12 mouse cellular contexts compared by ENCODE assay signal in the genomic region with DNA sequence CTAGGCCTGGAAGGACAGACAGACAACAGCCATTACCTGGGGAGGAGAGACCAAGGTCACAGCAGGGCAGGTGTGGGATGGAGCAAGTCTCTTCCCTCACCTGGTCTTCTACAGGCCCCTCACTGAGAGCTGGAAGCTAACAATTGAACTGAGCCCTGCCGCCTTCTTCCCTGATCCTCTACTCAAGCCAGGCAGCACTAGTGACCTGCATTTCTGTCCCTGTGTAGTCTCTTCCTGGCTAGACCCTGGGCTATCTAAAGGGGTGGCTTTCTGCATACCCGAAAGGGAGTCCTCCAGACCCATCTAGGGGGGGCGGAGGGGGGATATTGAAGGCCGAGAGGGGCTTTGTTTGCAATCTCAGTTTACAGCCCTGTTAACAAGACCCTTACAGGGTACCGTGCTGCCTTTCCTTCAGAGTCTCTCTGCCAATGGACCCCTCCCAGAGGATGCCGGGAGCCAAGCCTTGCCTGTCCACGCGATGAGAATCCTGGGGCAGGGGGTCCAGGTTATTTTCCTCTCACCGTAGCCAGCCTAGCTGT.
A peak's percentile ranks its signal among the peaks of the same experiment; 100 is the strongest.
DNase-seq lines count a peak whose midpoint lies in the region; ATAC-seq and TF ChIP-seq lines count a peak whose summit lies in the region.
"Had no signal": no experiment of that assay in that cellular context is flagged by ENCODE, and none has a peak within 500 bp of the region (broad histone marks: within the 10 kb centered on the region; RNA-seq: fewer than 3 reads in every experiment).

No protein-coding gene starts in this region.

- peak overlapping the region; percentile 51 for H3K4me2 ChIP-seq in heart, embryonic 13.5 days
- H3K4me2 ChIP-seq in embryonic facial prominence, embryonic 11.5 days (ENCODE audit: low read depth, low read length): no peak overlapping the region
- H3K4me2 ChIP-seq in midbrain, embryonic 13.5 days (replicated peaks): peak overlapping the region; percentile 92

- WGBS in heart, embryonic 13.5 days: 49% methylated on average over 9 of the region's 9 CpGs
- 52% methylated on average over 9 of the region's 9 CpGs for WGBS in embryonic facial prominence, embryonic 11.5 days
- WGBS in hindbrain, embryonic 10.5 days: 71% methylated on average over 9 of the region's 9 CpGs
- 35% methylated on average over 9 of the region's 9 CpGs for WGBS in midbrain, embryonic 13.5 days
- WGBS in lung, adult 2 months: 77% methylated on average over 9 of the region's 9 CpGs

- H3K4me1 ChIP-seq in heart, embryonic 13.5 days: peaks cover 88% of the 10 kb centered on the region
- peaks cover 20% of the 10 kb centered on the region for H3K4me1 ChIP-seq in embryonic facial prominence, embryonic 11.5 days (ENCODE audit: control insufficient read depth, insufficient read depth, low read length)
- H3K4me1 ChIP-seq in hindbrain, embryonic 10.5 days (replicated peaks): peaks cover 84% of the 10 kb centered on the region
- peaks cover 86% of the 10 kb centered on the region for H3K4me1 ChIP-seq in midbrain, embryonic 13.5 days (replicated peaks)
- peaks cover 34% of the 10 kb centered on the region for H3K4me1 ChIP-seq in lung, adult 2 months (ENCODE audit: control insufficient read depth, insufficient read depth, low read length)

- H3K27me3 ChIP-seq in heart, embryonic 13.5 days (replicated peaks): no peaks in the 10 kb centered on the region
- no peaks in the 10 kb centered on the region for H3K27me3 ChIP-seq in embryonic facial prominence, embryonic 11.5 days (ENCODE audit: control insufficient read depth, insufficient read depth, low read length)
- H3K27me3 ChIP-seq in hindbrain, embryonic 10.5 days (ENCODE audit: insufficient read depth, poor library complexity, severe bottlenecking): no peaks in the 10 kb centered on the region
- H3K27me3 ChIP-seq in midbrain, embryonic 13.5 days: no peaks in the 10 kb centered on the region

- intact Hi-C loops in heart, postnatal 10 days (cut with DNase I): no loop called here

- ATAC-seq in heart, embryonic 13.5 days (ENCODE audit: extremely low read depth, insufficient number of reproducible peaks, low FRiP score, low TSS enrichment): no peak
- no peak for ATAC-seq in embryonic facial prominence, embryonic 11.5 days (replicated peaks; ENCODE audit: insufficient number of reproducible peaks, low FRiP score, low TSS enrichment, low read depth)
- no peak for ATAC-seq in midbrain, embryonic 13.5 days
- ATAC-seq: lung, postnatal 0 days had no signal

- no peak for TF ChIP-seq POLR2A in lung, adult 2 months (IDR thresholded peaks at IDR 0.05; ENCODE audit: borderline replicate concordance, extremely low read depth, low read depth, low read length)

- peak overlapping the region; percentile 53 for H3K9ac ChIP-seq in heart, embryonic 13.5 days
- H3K9ac ChIP-seq in embryonic facial prominence, embryonic 11.5 days (replicated peaks; ENCODE audit: low read length): no peak overlapping the region; the same call in 1 of the 2 replicates
- H3K9ac ChIP-seq in midbrain, embryonic 13.5 days (replicated peaks): peak overlapping the region; percentile 66

- H3K27ac ChIP-seq in heart, embryonic 13.5 days (replicated peaks): peak overlapping the region; percentile 69
- peak overlapping the region; percentile 59 for H3K27ac ChIP-seq in embryonic facial prominence, embryonic 11.5 days (replicated peaks; ENCODE audit: low read depth, low read length)
- peak overlapping the region; percentile 62; the same call in 1 of the 2 replicates for H3K27ac ChIP-seq in hindbrain, embryonic 10.5 days
- H3K27ac ChIP-seq in midbrain, embryonic 13.5 days: peak overlapping the region; percentile 81

- DNase-seq in heart, postnatal 10 days: no peak
- no peak for DNase-seq in embryonic facial prominence, embryonic 11.5 days (ENCODE audit: low spot score)
- DNase-seq in hindbrain, embryonic 10.5 days (ENCODE audit: low spot score): no peak
- no peak for DNase-seq in adrenal gland, adult 2 months
- DNase-seq in lung, adult 2 months: no peak
- DNase-seq in lung, postnatal 36 days: no peak
- DNase-seq: cerebellum, adult 8-10 months; right cerebral cortex, adult 18-20 months; thymus, postnatal 25 days had no signal

- 0 out of 2 replicates have a peak, but pooled peaks cover 3% of the 10 kb centered on the region for H3K36me3 ChIP-seq in heart, embryonic 13.5 days
- H3K36me3 ChIP-seq in embryonic facial prominence, embryonic 11.5 days (replicated peaks; ENCODE audit: control insufficient read depth, insufficient read depth, low read depth, low read length): no peaks in the 10 kb centered on the region
- H3K36me3 ChIP-seq in hindbrain, embryonic 10.5 days: peaks cover 54% of the 10 kb centered on the region
- no peaks in the 10 kb centered on the region for H3K36me3 ChIP-seq in midbrain, embryonic 13.5 days

- H3K4me3 ChIP-seq in heart, embryonic 13.5 days: no peak overlapping the region
- H3K4me3 ChIP-seq in embryonic facial prominence, embryonic 11.5 days (ENCODE audit: low read depth, low read length): 0 out of 2 replicates have a peak overlapping the region, but pooled peaks have one; percentile 8
- peak overlapping the region; percentile 18; the same call in 1 of the 2 replicates for H3K4me3 ChIP-seq in hindbrain, embryonic 10.5 days
- H3K4me3 ChIP-seq in midbrain, embryonic 13.5 days (replicated peaks): peak overlapping the region; percentile 31
- no peak overlapping the region for H3K4me3 ChIP-seq in lung, adult 2 months (replicated peaks; ENCODE audit: extremely low read depth, low read depth, low read length)

- H3K9me3 ChIP-seq in heart, embryonic 13.5 days: no peaks in the 10 kb centered on the region
- no peaks in the 10 kb centered on the region for H3K9me3 ChIP-seq in embryonic facial prominence, embryonic 11.5 days (replicated peaks; ENCODE audit: control insufficient read depth, low read length)
- no peaks in the 10 kb centered on the region for H3K9me3 ChIP-seq in hindbrain, embryonic 10.5 days
- no peaks in the 10 kb centered on the region for H3K9me3 ChIP-seq in midbrain, embryonic 13.5 days

- no peak for TF ChIP-seq CTCF in lung, adult 2 months (IDR thresholded peaks at IDR 0.05; ENCODE audit: insufficient read depth, low read length)

Comparison
In these comparisons a context has a peak if more than half of its experiments do, and no peak if none do; other contexts are left out.
1. H3K4me3 ChIP-seq: peak in embryonic facial prominence, embryonic 11.5 days (single experiment), hindbrain, embryonic 10.5 days (single experiment) and midbrain, embryonic 13.5 days (single experiment); none in heart, embryonic 13.5 days (single experiment) and lung, adult 2 months (single experiment).
2. Peak in every context shown above with its lines, with median percentiles within 50 percentile points of each other: H3K27ac ChIP-seq.